Mouse (Mus musculus) hindbrain, embryonic 14.5 days (tissue): ENCODE measurements around the gene Rhoj. TPM values are rescaled to one million over a fixed set of nuclear protein-coding genes. Genes with fewer than 3 reads are reported as not detected.
"Not testable (repeated sequence)": the region's sequence is repeated elsewhere in the genome, so short reads cannot be mapped to it uniquely, and the experiment has no call there.

Experiments
- ATAC-seq: fragments of 200-750 bp; cut with Nextera tagmentation; 2 replicates; pipeline ENCODE4 v1.8.0; 2017; ENCODE audit warnings: moderate number of reproducible peaks, mild to moderate bottlenecking, moderate TSS enrichment, moderate library complexity; ENCODE audit not compliant: low FRiP score
- DNase-seq: peaks from one replicate; pipeline ENCODE4 v3.0.0-alpha.2; 2015; ENCODE audit warnings: low spot score
- H3K27ac ChIP-seq: fragments of 300-500 bp; sonication (generic); 2 replicates; pipeline ENCODE4 v1.5.1; 2014; ENCODE audit warnings: mild to moderate bottlenecking, moderate library complexity
- H3K27me3 ChIP-seq: fragments of 300-500 bp; sonication (generic); 2 replicates; pipeline ENCODE4 v1.6.1; 2014; ENCODE audit warnings: mild to moderate bottlenecking, low read length, mixed read lengths; ENCODE audit not compliant: control insufficient read depth, insufficient read depth
- H3K36me3 ChIP-seq: fragments of 300-500 bp; sonication (generic); replicated peaks from 2 replicates; pipeline ENCODE4 v1.6.1; 2014; ENCODE audit not compliant: control insufficient read depth, insufficient read depth
- H3K4me1 ChIP-seq: fragments of 300-500 bp; sonication (generic); replicated peaks from 2 replicates; pipeline ENCODE4 v1.6.1; 2014; ENCODE audit warnings: antibody characterized with exemption, low read length, mixed read lengths; ENCODE audit not compliant: control insufficient read depth, insufficient read depth
- H3K4me2 ChIP-seq: fragments of 300-500 bp; sonication (generic); replicated peaks from 2 replicates; pipeline ENCODE4 v1.6.1; 2014; ENCODE audit warnings: mild to moderate bottlenecking, moderate library complexity
- H3K4me3 ChIP-seq: fragments of 300-500 bp; sonication (generic); replicated peaks from 2 replicates; pipeline ENCODE4 v1.5.1; 2014; ENCODE audit warnings: mild to moderate bottlenecking, low read length
- H3K9ac ChIP-seq: fragments of 300-500 bp; sonication (generic); 2 replicates; pipeline ENCODE4 v1.6.1; 2014
- H3K9me3 ChIP-seq: fragments of 300-500 bp; sonication (generic); 2 replicates; pipeline ENCODE4 v1.6.1; 2016; ENCODE audit warnings: low read length; ENCODE audit not compliant: control insufficient read depth
- WGBS: fragments of 180-500 bp; shearing (Covaris S2); extraction: QIAGEN DNeasy Blood & Tissue Kit; methylation state at CpG from one replicate; pipeline ENCODE4 v1.1.7; 2014; 5-methylcytosine and 5-hydroxymethylcytosine counted together
- polyA plus RNA-seq: library from polyadenylated mRNA; unstranded; fragments of >200 nt; fragmentation: Nextera tagmentation; extraction: Ambion mirVana; gene quantifications from 2 replicates; pipeline ENCODE4 v1.2.1, GENCODE M21; 2014

Rhoj gene
- polyA plus RNA-seq, 1 experiment from 2014 or later = 28.3 TPM

DNA sequence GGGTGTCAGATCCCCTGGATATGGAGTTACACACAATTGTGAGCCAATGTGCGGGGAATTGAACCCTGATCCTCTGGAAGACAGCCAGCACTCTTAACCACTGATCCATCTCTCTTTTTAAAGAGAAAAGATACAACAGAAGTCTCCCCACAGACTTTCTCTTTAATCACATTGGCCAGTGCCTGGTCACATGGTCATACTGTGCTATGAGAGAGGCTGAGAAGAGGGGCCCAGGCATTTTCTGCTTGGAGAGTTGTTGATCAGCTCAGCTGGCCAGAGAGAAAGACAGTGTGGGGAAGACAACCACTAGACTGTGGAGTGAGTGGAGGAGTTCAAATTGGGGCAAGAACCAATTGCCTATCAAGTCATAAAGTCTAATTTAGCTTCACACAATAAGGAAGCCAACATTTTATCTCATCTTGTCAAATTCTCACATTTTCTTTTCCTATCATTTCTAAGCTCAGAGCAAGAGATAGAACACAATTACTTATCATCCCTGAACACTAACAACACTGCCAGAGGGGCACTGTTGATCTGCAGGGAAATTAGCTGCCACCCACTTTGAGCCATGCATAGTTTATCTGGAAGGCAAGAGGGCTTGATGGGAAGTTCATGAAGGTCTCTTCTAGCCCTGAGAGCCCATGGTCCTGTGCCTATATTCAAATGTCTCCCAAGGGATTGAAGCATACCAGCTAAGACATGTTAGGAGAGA lies 121.7 kb downstream of the Rhoj start:
- no peak for ATAC-seq
- Histone ChIP-seq H3K36me3 (no peaks in the 10 kb centered on the region), H3K9ac (no peak overlapping the region), H3K27me3 (no peaks in the 10 kb centered on the region), H3K4me1 (no peaks in the 10 kb centered on the region), H3K4me3 (no peak overlapping the region), H3K9me3 (0 out of 2 replicates have a peak, but pooled peaks cover 6% of the 10 kb centered on the region), H3K27ac (no peak overlapping the region), H3K4me2 (no peak overlapping the region)
- 94% methylated on average over 1 of the region's 1 CpGs for WGBS
- DNase-seq = no peak

DNA sequence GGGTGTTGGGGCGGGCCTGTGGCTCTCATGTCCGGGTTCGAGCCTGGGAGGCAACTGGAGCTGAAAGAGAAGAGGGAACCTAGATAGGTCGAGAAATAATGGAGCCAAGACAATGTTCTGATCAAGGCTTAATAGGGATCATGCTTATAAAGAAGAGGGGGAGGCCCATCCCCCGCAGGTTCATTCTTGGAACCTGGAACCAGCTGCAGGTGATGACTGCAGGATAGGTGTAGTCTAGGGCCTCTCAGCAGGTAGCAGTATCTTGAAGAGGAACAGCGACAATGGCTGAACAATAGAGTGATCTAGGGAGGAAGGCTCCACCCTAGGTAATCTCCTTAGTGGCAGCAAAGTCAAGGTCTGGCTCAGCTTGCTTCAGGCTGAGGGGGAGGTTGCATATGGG lies 124.3 kb downstream of the Rhoj start:
- WGBS = 83% methylated on average over 6 of the region's 6 CpGs
- H3K27ac ChIP-seq, H3K9ac ChIP-seq, H3K4me3 ChIP-seq, ATAC-seq, DNase-seq, H3K36me3 ChIP-seq, H3K27me3 ChIP-seq, H3K4me2 ChIP-seq, H3K4me1 ChIP-seq, H3K9me3 ChIP-seq: not testable (repeated sequence)

- Histone ChIP-seq H3K4me2 (no peak overlapping the region), H3K4me3 (no peak overlapping the region), H3K4me1 (no peaks in the 10 kb centered on the region), H3K27ac (no peak overlapping the region), H3K27me3 (no peaks in the 10 kb centered on the region), H3K36me3 (peaks cover 16% of the 10 kb centered on the region), H3K9me3 (no peaks in the 10 kb centered on the region), H3K9ac (no peak overlapping the region)
- WGBS = 89% methylated on average over 7 of the region's 7 CpGs
- ATAC-seq (no peak), DNase-seq (no peak)
Observed at GRCm38 (mm10) chr12:75446245-75446644, 138.1 kb downstream of the Rhoj start.

GRCm38 (mm10) chr12:75448921-75449320 lies 140.8 kb downstream of the Rhoj start:
- H3K36me3 ChIP-seq = peaks cover 41% of the 10 kb centered on the region
- no peaks in the 10 kb centered on the region for H3K4me1 ChIP-seq
- ATAC-seq (no peak), DNase-seq (no peak)
- H3K27ac ChIP-seq = no peak overlapping the region
- no peak overlapping the region for H3K4me3 ChIP-seq
- no peaks in the 10 kb centered on the region for H3K27me3 ChIP-seq
- H3K9ac ChIP-seq = no peak overlapping the region
- H3K9me3 ChIP-seq = no peaks in the 10 kb centered on the region
- H3K4me2 ChIP-seq = no peak overlapping the region
- 89% methylated on average over 5 of the region's 5 CpGs for WGBS

GRCm38 (mm10) chr12:75449475-75449966 lies 141.4 kb downstream of the Rhoj start:
- Histone ChIP-seq H3K9ac (no peak overlapping the region), H3K27ac (no peak overlapping the region), H3K4me2 (no peak overlapping the region), H3K9me3 (no peaks in the 10 kb centered on the region), H3K36me3 (peaks cover 41% of the 10 kb centered on the region), H3K27me3 (no peaks in the 10 kb centered on the region), H3K4me3 (no peak overlapping the region), H3K4me1 (no peaks in the 10 kb centered on the region)
- DNase-seq (no peak), ATAC-seq (no peak)
- 69% methylated on average over 6 of the region's 6 CpGs for WGBS

DNA sequence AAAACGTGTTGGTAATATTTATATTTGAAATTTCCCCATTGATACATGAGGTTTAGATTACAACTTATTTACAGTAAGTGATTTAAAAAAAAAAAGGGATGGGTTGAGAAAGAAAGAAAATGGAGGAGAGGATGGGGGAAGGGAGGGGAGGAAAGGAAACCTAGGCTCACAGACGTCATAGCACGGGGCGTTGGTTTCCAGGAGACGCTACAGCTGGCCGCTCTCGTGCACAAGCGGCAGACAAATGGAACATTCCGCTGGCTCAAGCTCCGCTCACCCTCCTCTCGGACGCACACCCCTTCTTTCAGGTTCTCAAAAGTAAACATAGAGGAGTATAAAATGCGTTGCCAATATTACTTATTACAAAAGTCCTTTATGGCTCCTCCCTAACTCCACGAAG lies 141.9 kb downstream of the Rhoj start:
- Histone ChIP-seq H3K9ac (no peak overlapping the region), H3K4me3 (no peak overlapping the region), H3K27me3 (no peaks in the 10 kb centered on the region), H3K36me3 (peaks cover 41% of the 10 kb centered on the region), H3K27ac (no peak overlapping the region), H3K9me3 (no peaks in the 10 kb centered on the region), H3K4me2 (no peak overlapping the region), H3K4me1 (no peaks in the 10 kb centered on the region)
- WGBS = 72% methylated on average over 14 of the region's 14 CpGs
- DNase-seq (no peak), ATAC-seq (no peak)

- Histone ChIP-seq H3K27ac (no peak overlapping the region), H3K4me3 (no peak overlapping the region), H3K4me1 (no peaks in the 10 kb centered on the region), H3K9ac (no peak overlapping the region), H3K9me3 (no peaks in the 10 kb centered on the region), H3K4me2 (no peak overlapping the region), H3K27me3 (no peaks in the 10 kb centered on the region), H3K36me3 (peaks cover 41% of the 10 kb centered on the region)
- ATAC-seq (no peak), DNase-seq (no peak)
- WGBS = 97% methylated on average over 8 of the region's 8 CpGs
Observed at GRCm38 (mm10) chr12:75450592-75450991, 142.5 kb downstream of the Rhoj start.

Other genes with a start within 250 kb of the Rhoj start
- 3.6 and 4.4 TPM in 2 replicates for gene Kcnh5, start 131.0 kb upstream of the Rhoj start, polyA plus RNA-seq
- gene Gphb5, start 108.5 kb downstream of the Rhoj start, polyA plus RNA-seq = not detected in 2 replicates